Mouse (Mus musculus) E14TG2a.4 (cell line): ENCODE measurements around the gene Fam189b.

Experiments used
- CTCF ChIP-seq: conservative IDR thresholded peaks from 2 replicates; pipeline ENCODE4 v1.5.1; 2014; ENCODE audit warnings: low read length
- NANOG ChIP-seq: IDR thresholded peaks from 2 replicates; pipeline ENCODE4 v1.6.1; 2014; ENCODE audit warnings: borderline replicate concordance, low read length, mixed read lengths
- POU5F1 ChIP-seq: IDR thresholded peaks from 2 replicates; pipeline ENCODE4 v1.6.1; 2014; ENCODE audit warnings: low read length, borderline replicate concordance

DNA sequence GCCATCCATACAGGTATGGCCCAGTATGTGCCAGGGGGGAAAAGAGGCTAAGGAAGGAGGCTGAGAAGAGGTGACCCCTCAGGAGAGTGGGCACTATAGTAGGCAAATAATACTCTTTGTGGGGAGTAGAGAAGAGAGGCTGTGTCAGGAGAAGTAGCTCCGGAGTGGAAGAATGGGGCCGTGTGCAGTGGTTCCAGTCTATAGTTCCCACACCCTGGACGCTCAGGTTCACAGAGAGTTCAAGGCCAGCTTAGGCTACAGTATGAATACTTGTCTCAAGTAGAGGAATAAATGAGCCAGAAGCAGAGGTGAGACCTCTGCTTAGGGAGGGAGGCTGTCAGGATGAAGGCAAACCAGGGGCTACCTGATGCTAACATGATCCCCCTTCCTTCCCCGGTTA lies 46.3 kb downstream of the Fam189b start:
- TF ChIP-seq CTCF = no peak
- no peak for TF ChIP-seq NANOG
- TF ChIP-seq POU5F1 = no peak
